Mouse (Mus musculus): ENCODE measurements around the gene Tat.

DNA sequence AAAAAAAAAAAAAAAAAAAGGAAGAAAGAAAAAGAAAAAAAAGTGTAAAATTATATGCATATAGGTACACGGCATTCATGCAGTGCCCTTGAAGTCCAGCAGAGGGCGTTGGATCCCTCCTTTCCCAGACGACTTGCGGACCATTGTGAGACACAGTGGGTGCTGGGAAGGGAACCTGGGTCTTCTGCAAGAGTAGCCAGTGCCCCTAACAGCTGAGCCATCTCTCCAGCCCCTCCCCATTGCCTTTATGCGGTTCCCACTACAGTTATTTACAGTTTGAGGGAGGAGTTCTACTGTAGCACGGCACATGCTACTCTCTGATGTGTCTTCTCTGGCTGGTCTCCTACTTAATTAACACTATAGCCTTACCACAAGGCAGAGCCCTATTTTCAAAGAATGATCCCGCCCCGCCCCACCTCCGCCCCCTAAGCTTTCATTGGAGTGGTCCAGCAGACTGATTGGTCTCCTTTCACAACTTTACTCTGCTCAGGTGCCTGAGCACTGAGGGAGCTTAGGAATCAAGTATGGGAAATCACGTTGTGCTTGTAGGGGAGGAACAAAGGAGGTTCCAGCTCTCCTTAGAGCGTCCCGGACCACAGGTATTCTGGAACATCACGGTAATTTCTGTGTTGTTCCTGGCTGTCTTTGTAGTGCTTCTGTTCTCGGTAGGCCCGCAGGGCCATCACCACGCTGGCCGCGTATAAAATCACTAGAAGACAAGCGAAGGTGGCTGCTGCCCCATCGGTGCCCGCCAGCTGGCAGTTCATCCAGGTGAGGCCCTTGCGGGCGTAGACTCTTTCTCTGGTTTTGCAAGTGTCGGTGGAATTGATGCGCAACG is 42.6 kb upstream of the Tat start:
- no peak for TF ChIP-seq USF1 (IDR thresholded peaks at IDR 0.05; ENCODE audit: low read depth, low read length)
- peak; percentile 70 to 75 for TF ChIP-seq CTCF (conservative IDR thresholded peaks at IDR 0.05 in 1 of 2, IDR thresholded peaks at IDR 0.05 in 1 of 2; ENCODE audit: low read depth in 2 of 2, low read length in 2 of 2)
- TF ChIP-seq POLR2A (IDR thresholded peaks at IDR 0.05; ENCODE audit: low read depth, low read length): no peak
- TF ChIP-seq CHD1 (IDR thresholded peaks at IDR 0.05; ENCODE audit: low read depth, low read length): no peak
- no peak for TF ChIP-seq MXI1 (IDR thresholded peaks at IDR 0.05; ENCODE audit: low read depth, low read length)
- TF ChIP-seq MAZ (IDR thresholded peaks at IDR 0.05; ENCODE audit: low read depth, low read length): no peak

All from CH12.LX (cell line).